Mouse (Mus musculus) liver, embryonic 14.5 days (tissue): ENCODE measurements at regions not wholly inside any gene's neighbourhood (a gene's known extent, or its start where the extent isn't known, plus 50 kb on each side); places are given as distances from the start of the nearest gene placed in this dataset.

Experiments used
- CTCF ChIP-seq: IDR thresholded peaks from 2 replicates; pipeline ENCODE4 v1.5.1; 2016; ENCODE audit warnings: antibody characterized with exemption, low read depth, control low read depth
- EP300 ChIP-seq: IDR thresholded peaks from 2 replicates; pipeline ENCODE4 v1.6.1; 2016; ENCODE audit warnings: antibody characterized with exemption, low read depth

DNA sequence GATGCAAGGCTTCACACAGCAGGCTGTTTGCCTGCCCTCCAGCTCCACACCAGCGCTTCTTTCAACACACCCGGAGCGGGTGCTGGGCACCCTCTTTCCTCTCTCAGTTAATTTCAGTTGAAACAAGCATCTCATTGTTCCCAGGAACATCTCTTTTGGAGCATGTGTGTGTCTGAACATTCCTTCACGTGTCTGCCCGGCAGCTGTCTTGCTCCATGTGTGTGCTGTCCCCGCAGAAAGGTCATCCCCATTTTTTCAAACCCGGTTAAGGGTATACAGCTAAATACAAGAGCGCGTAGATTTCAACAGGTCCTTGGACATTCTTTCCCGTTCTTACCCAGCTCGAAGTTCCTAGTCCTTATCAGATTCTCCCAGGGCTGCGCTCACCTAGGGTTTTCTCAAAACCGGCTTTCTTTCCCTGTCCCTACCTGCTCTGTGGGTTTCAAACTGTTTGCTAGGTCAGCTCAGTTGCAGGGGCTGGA lies 152.0 kb upstream of the Arid2 start:
- TF ChIP-seq CTCF (no peak), EP300 (no peak)
